Mouse (Mus musculus) liver, postnatal 0 days (tissue): Measurements from ENCODE around the gene Cldn5. TPM values are rescaled to one million over a fixed set of nuclear protein-coding genes. Genes with fewer than 3 reads are reported as not detected.

Experiments
- ATAC-seq: fragments of 200-750 bp; cut with Nextera tagmentation; 2 replicates; pipeline ENCODE4 v1.8.0; 2017; ENCODE audit warnings: mild to moderate bottlenecking, moderate library complexity
- DNase-seq: peaks from one replicate; pipeline ENCODE4 v3.0.0-alpha.2; 2016
- H3K27ac ChIP-seq: fragments of 300-500 bp; sonication (generic); 2 replicates; pipeline ENCODE4 v1.5.1; 2014; ENCODE audit warnings: antibody characterized with exemption, moderate library complexity, mild to moderate bottlenecking, low read depth
- H3K27me3 ChIP-seq: fragments of 300-500 bp; sonication (generic); 2 replicates; pipeline ENCODE4 v1.6.1; 2014; ENCODE audit warnings: low read length, control low read depth, mixed read lengths; ENCODE audit not compliant: insufficient read depth
- H3K36me3 ChIP-seq: fragments of 300-500 bp; sonication (generic); replicated peaks from 2 replicates; pipeline ENCODE4 v1.6.1; 2014; ENCODE audit warnings: mild to moderate bottlenecking, control low read depth, low read length, moderate library complexity, mixed read lengths; ENCODE audit not compliant: insufficient read depth
- H3K4me1 ChIP-seq: fragments of 300-500 bp; sonication (generic); 2 replicates; pipeline ENCODE4 v1.6.1; 2014; ENCODE audit warnings: antibody characterized with exemption, mild to moderate bottlenecking, control low read depth; ENCODE audit not compliant: insufficient read depth
- H3K4me2 ChIP-seq: fragments of 300-500 bp; sonication (generic); 2 replicates; pipeline ENCODE4 v1.6.1; 2014; ENCODE audit warnings: low read depth, mild to moderate bottlenecking, low read length, moderate library complexity, mixed read lengths
- H3K4me3 ChIP-seq: fragments of 300-500 bp; sonication (generic); 2 replicates; pipeline ENCODE4 v1.5.1; 2014; ENCODE audit warnings: low read depth, low read length
- H3K9ac ChIP-seq: fragments of 300-500 bp; sonication (generic); replicated peaks from 2 replicates; pipeline ENCODE4 v1.6.1; 2014; ENCODE audit warnings: mild to moderate bottlenecking, moderate library complexity
- H3K9me3 ChIP-seq: fragments of 300-500 bp; sonication (generic); 2 replicates; pipeline ENCODE4 v1.6.1; 2016; ENCODE audit warnings: mild to moderate bottlenecking, control low read depth, low read length, mixed read lengths
- CTCF ChIP-seq: sonication (generic); IDR thresholded peaks from 2 replicates; pipeline ENCODE4 v1.5.1; 2016; ENCODE audit warnings: antibody characterized with exemption, low read depth
- EP300 ChIP-seq: IDR thresholded peaks from 2 replicates; pipeline ENCODE4 v1.6.1; 2016; ENCODE audit warnings: antibody characterized with exemption, low read depth, mild to moderate bottlenecking
- WGBS: fragments of 180-500 bp; shearing (Covaris S2); extraction: QIAGEN DNeasy Blood & Tissue Kit; methylation state at CpG from one replicate; pipeline ENCODE4 v1.1.7; 2014; ENCODE audit not compliant: insufficient replicate concordance; 5-methylcytosine and 5-hydroxymethylcytosine counted together
- polyA plus RNA-seq: library from polyadenylated mRNA; unstranded; fragments of >200 nt; fragmentation: Nextera tagmentation; extraction: Ambion mirVana; gene quantifications from 2 replicates; pipeline ENCODE4 v1.2.1, GENCODE M21; 2015

The Cldn5 gene
- polyA plus RNA-seq, 1 experiment from 2014 or later: 11.5 TPM

GRCm38 (mm10) chr16:18798151-18798550 is 21.5 kb downstream of the Cldn5 start:
- Histone ChIP-seq H3K9me3 (no peaks in the 10 kb centered on the region), H3K27ac (no peak overlapping the region), H3K4me2 (no peak overlapping the region), H3K27me3 (no peaks in the 10 kb centered on the region), H3K9ac (no peak overlapping the region), H3K4me1 (no peaks in the 10 kb centered on the region), H3K36me3 (peaks cover 71% of the 10 kb centered on the region), H3K4me3 (no peak overlapping the region)
- ATAC-seq: no peak
- DNase-seq: no peak
- TF ChIP-seq EP300 (no peak), CTCF (no peak)
- WGBS: 89% methylated on average over 5 of the region's 5 CpGs

- ATAC-seq: no peak
- DNase-seq: no peak
These were observed 22.2 kb downstream of the Cldn5 start for GRCm38 (mm10) chr16:18798841-18799240.

GRCm38 (mm10) chr16:18805746-18806145 is 29.1 kb downstream of the Cldn5 start:
- DNase-seq (no peak), ATAC-seq (no peak)
- TF ChIP-seq CTCF: no peak
- no peak for TF ChIP-seq EP300
- Histone ChIP-seq H3K4me2 (no peak overlapping the region), H3K9me3 (no peaks in the 10 kb centered on the region), H3K36me3 (peaks cover 51% of the 10 kb centered on the region), H3K9ac (no peak overlapping the region), H3K4me3 (no peak overlapping the region), H3K27ac (no peak overlapping the region), H3K4me1 (no peaks in the 10 kb centered on the region), H3K27me3 (no peaks in the 10 kb centered on the region)
- WGBS: 95% methylated on average over 2 of the region's 2 CpGs

More at GRCm38 (mm10) chr16:18798841-18799240, 22.2 kb downstream of the Cldn5 start:
- Histone ChIP-seq H3K4me2 (no peak overlapping the region), H3K4me3 (no peak overlapping the region), H3K4me1 (no peaks in the 10 kb centered on the region), H3K27me3 (no peaks in the 10 kb centered on the region), H3K9me3 (no peaks in the 10 kb centered on the region), H3K36me3 (peaks cover 68% of the 10 kb centered on the region), H3K9ac (no peak overlapping the region), H3K27ac (no peak overlapping the region)
- 82% methylated on average over 2 of the region's 2 CpGs for WGBS
- TF ChIP-seq EP300 (no peak), CTCF (peak; percentile 72)

GRCm38 (mm10) chr16:18809001-18809400 is 32.4 kb downstream of the Cldn5 start:
- Histone ChIP-seq H3K9me3 (no peaks in the 10 kb centered on the region), H3K4me2 (peak overlapping the region; percentile 24; the same call in 1 of the 2 replicates), H3K36me3 (peaks cover 36% of the 10 kb centered on the region), H3K4me3 (no peak overlapping the region), H3K27ac (peak overlapping the region; percentile 44; the same call in 1 of the 2 replicates), H3K27me3 (no peaks in the 10 kb centered on the region), H3K9ac (peak overlapping the region; percentile 30; the same call in 1 of the 2 replicates), H3K4me1 (peaks cover 15% of the 10 kb centered on the region)
- TF ChIP-seq CTCF (no peak), EP300 (no peak)
- 58% methylated on average over 5 of the region's 5 CpGs for WGBS
- ATAC-seq: no peak
- DNase-seq: peak; percentile 76

- peak overlapping the region; percentile 97 for H3K9ac ChIP-seq
- H3K9me3 ChIP-seq: no peaks in the 10 kb centered on the region
- peak; percentile 32 for ATAC-seq
- H3K36me3 ChIP-seq: peaks cover 35% of the 10 kb centered on the region
- peak overlapping the region; percentile 98 for H3K4me2 ChIP-seq
- no peaks in the 10 kb centered on the region for H3K27me3 ChIP-seq
- H3K4me3 ChIP-seq: peak overlapping the region; percentile 89
- DNase-seq: no peak
- peaks cover 15% of the 10 kb centered on the region for H3K4me1 ChIP-seq
- peak overlapping the region; percentile 94 for H3K27ac ChIP-seq
- TF ChIP-seq CTCF (no peak), EP300 (no peak)
- WGBS: 4% methylated on average over 5 of the region's 5 CpGs
These were observed 34.4 kb downstream of the Cldn5 start for GRCm38 (mm10) chr16:18811032-18811431.

- Histone ChIP-seq H3K4me3 (peak within 1 kb of the TSS; percentile 89), H3K27me3 (no peaks in the 10 kb centered on the region), H3K27ac (peak within 1 kb of the TSS; percentile 94), H3K4me1 (peaks cover 15% of the 10 kb centered on the region), H3K4me2 (peak within 1 kb of the TSS; percentile 98), H3K9me3 (no peaks in the 10 kb centered on the region), H3K9ac (peak within 1 kb of the TSS; percentile 97), H3K36me3 (peaks cover 36% of the 10 kb centered on the region)
- ATAC-seq (peak; percentile 91), DNase-seq (peak; percentile 90)
- TF ChIP-seq CTCF (no peak), EP300 (peak; percentile 80)
- WGBS: 1% methylated on average over 42 of the region's 42 CpGs
These were observed 35.1 kb downstream of the Cldn5 start, which contains the start of the genes Ufd1 and Cdc45 for GRCm38 (mm10) chr16:18811468-18812384. TSS of gene Ufd1 (plus strand) at chr16:18811779. TSS of gene Cdc45 (minus strand) at chr16:18811987.
